Comparison of ENCODE assay signal across 29 mouse cellular contexts in the genomic region with DNA sequence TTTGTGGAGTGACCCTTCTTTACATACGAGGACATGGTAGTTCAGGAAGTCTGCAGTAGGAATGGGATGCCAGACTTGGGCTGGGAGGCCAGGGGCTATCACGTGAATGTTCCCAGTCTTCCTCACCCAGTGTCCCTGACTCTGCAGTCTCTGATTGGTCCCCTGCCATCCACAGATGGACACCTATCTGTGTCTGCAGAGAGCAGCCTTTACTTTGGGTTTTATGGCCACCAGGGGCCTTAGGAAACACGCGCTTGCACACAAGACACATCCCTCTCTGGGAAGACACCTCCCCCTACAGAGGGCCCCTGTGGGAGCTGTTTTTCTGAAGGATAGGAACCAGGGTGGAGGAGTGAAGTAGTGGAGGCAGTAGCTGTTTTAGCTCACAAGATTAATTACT. TPM values are rescaled to one million over a fixed set of nuclear protein-coding genes. Genes with fewer than 3 reads are reported as not detected.
DNase-seq lines count a peak whose midpoint lies in the region; ATAC-seq and TF ChIP-seq lines count a peak whose summit lies in the region.
"Had no signal": no experiment of that assay in that cellular context is flagged by ENCODE, and none has a peak within 500 bp of the region (broad histone marks: within the 10 kb centered on the region; RNA-seq: fewer than 3 reads in every experiment).

No protein-coding gene starts in this region.

- no peak overlapping the region for H3K4me3 ChIP-seq in hindbrain, postnatal 0 days (ENCODE audit: low read length)
- H3K4me3 ChIP-seq in hindbrain, embryonic 10.5 days = no peak overlapping the region
- no peak overlapping the region for H3K4me3 ChIP-seq in limb, embryonic 13.5 days
- H3K4me3 ChIP-seq in limb, embryonic 10.5 days = no peak overlapping the region
- H3K4me3 ChIP-seq: embryonic facial prominence, embryonic 12.5 days; embryonic facial prominence, embryonic 15.5 days; gastrocnemius, adult 2 months; heart, embryonic 10.5 days had no signal

- no peaks in the 10 kb centered on the region for H3K4me1 ChIP-seq in hindbrain, postnatal 0 days (ENCODE audit: insufficient read depth, low read length)
- peaks cover 8% of the 10 kb centered on the region for H3K4me1 ChIP-seq in hindbrain, embryonic 10.5 days (replicated peaks)
- peaks cover 10% of the 10 kb centered on the region; the same call in 1 of the 2 replicates for H3K4me1 ChIP-seq in limb, embryonic 13.5 days
- peaks cover 8% of the 10 kb centered on the region; the same call in 1 of the 2 replicates for H3K4me1 ChIP-seq in limb, embryonic 10.5 days

- H3K4me2 ChIP-seq in hindbrain, postnatal 0 days (ENCODE audit: low read depth, low read length) = no peak overlapping the region
- no peak overlapping the region for H3K4me2 ChIP-seq in limb, embryonic 13.5 days (replicated peaks)
- H3K4me2 ChIP-seq: embryonic facial prominence, embryonic 12.5 days; embryonic facial prominence, embryonic 15.5 days; hindbrain, embryonic 14.5 days had no signal

- H3K36me3 ChIP-seq in hindbrain, postnatal 0 days (ENCODE audit: insufficient read depth, low read length) = no peaks in the 10 kb centered on the region
- H3K36me3 ChIP-seq in hindbrain, embryonic 10.5 days = peaks cover 16% of the 10 kb centered on the region
- peaks cover 18% of the 10 kb centered on the region for H3K36me3 ChIP-seq in limb, embryonic 13.5 days
- H3K36me3 ChIP-seq in limb, embryonic 10.5 days = peaks cover 15% of the 10 kb centered on the region

- ATAC-seq in hindbrain, postnatal 0 days = no peak
- 0 out of 2 replicates have a peak, but pooled peaks have one; percentile 19 for ATAC-seq in limb, embryonic 13.5 days (ENCODE audit: low FRiP score, low read depth)
- ATAC-seq: activated CD4-positive, CD25-positive, alpha-beta regulatory T cell, adult 4 months; forebrain, embryonic 14.5 days; forebrain, postnatal 0 days had no signal

- H3K9me3 ChIP-seq in hindbrain, postnatal 0 days (ENCODE audit: low read length) = no peaks in the 10 kb centered on the region
- no peaks in the 10 kb centered on the region for H3K9me3 ChIP-seq in hindbrain, embryonic 10.5 days
- no peaks in the 10 kb centered on the region for H3K9me3 ChIP-seq in limb, embryonic 13.5 days
- H3K9me3 ChIP-seq in limb, embryonic 10.5 days (replicated peaks) = no peaks in the 10 kb centered on the region
- H3K9me3 ChIP-seq: embryonic facial prominence, embryonic 12.5 days; embryonic facial prominence, embryonic 15.5 days; heart, embryonic 10.5 days had no signal

- H3K9ac ChIP-seq in hindbrain, postnatal 0 days (replicated peaks; ENCODE audit: low read length) = no peak overlapping the region
- no peak overlapping the region for H3K9ac ChIP-seq in limb, embryonic 13.5 days
- H3K9ac ChIP-seq: embryonic facial prominence, embryonic 12.5 days; embryonic facial prominence, embryonic 15.5 days; forebrain, postnatal 0 days; hindbrain, embryonic 14.5 days had no signal

- DNase-seq in adrenal gland, adult 2 months = peak; percentile 8
- DNase-seq in adrenal gland, adult 18-20 months (ENCODE audit: low spot score in 2 of 2) = no peak
- DNase-seq in hindbrain, postnatal 0 days (ENCODE audit: low spot score) = no peak
- DNase-seq in hindbrain, embryonic 10.5 days (ENCODE audit: low spot score) = no peak
- DNase-seq in kidney, adult 9 months = peak; percentile 8
- DNase-seq in kidney, adult 11 months = no peak
- no peak for DNase-seq in limb, embryonic 10.5 days (ENCODE audit: low spot score)
- DNase-seq: adrenal gland, postnatal 14 days; cerebellum, adult 11 months; cerebellum, adult 2 months; cerebellum, adult 9-11 months; cerebellum, postnatal 25 days; forebrain, postnatal 0 days; gastrocnemius, adult 2 months; gastrocnemius, postnatal 14 days; heart, postnatal 36 days had no signal

- WGBS in hindbrain, postnatal 0 days = 65% methylated on average over 4 of the region's 4 CpGs
- 76% methylated on average over 4 of the region's 4 CpGs for WGBS in hindbrain, embryonic 10.5 days
- WGBS in limb, embryonic 13.5 days = 44% methylated on average over 4 of the region's 4 CpGs
- WGBS in limb, embryonic 10.5 days = 62% methylated on average over 4 of the region's 4 CpGs

- TF ChIP-seq CTCF in hindbrain, postnatal 0 days (IDR thresholded peaks at IDR 0.05; ENCODE audit: low read depth) = 0 out of 2 replicates have a peak, but pooled peaks have one; percentile 14

- H3K27me3 ChIP-seq in hindbrain, postnatal 0 days (ENCODE audit: insufficient read depth, low read length) = no peaks in the 10 kb centered on the region
- no peaks in the 10 kb centered on the region for H3K27me3 ChIP-seq in hindbrain, embryonic 10.5 days (ENCODE audit: insufficient read depth, poor library complexity, severe bottlenecking)
- H3K27me3 ChIP-seq in limb, embryonic 13.5 days = no peaks in the 10 kb centered on the region
- H3K27me3 ChIP-seq in limb, embryonic 10.5 days (ENCODE audit: low read depth, poor library complexity, severe bottlenecking) = no peaks in the 10 kb centered on the region
- H3K27me3 ChIP-seq: embryonic facial prominence, embryonic 12.5 days; embryonic facial prominence, embryonic 15.5 days had no signal

- no peak overlapping the region for H3K27ac ChIP-seq in hindbrain, postnatal 0 days
- H3K27ac ChIP-seq in hindbrain, embryonic 10.5 days = no peak overlapping the region
- H3K27ac ChIP-seq in limb, embryonic 13.5 days = no peak overlapping the region
- H3K27ac ChIP-seq in limb, embryonic 10.5 days = no peak overlapping the region
- H3K27ac ChIP-seq: embryonic facial prominence, embryonic 12.5 days; embryonic facial prominence, embryonic 15.5 days; gastrocnemius, adult 2 months; hindbrain, embryonic 14.5 days had no signal

RNA-seq across cellular contexts. Expression of gene Cyp17a1, which starts 11.5 kb away (rescaled TPM):
- 1 to 10 TPM; 1.7 to 3.0 TPM for total RNA-seq in adrenal gland, adult 2 months (2021)
- polyA plus RNA-seq in adrenal gland, adult 2 months (2012; rRNA removed) = 0.18 and 0.19 TPM in 2 replicates
- 1 to 10 TPM; 2.1 to 4.8 TPM for total RNA-seq in adrenal gland, adult 18-20 months (2021)
- total RNA-seq in hindbrain, postnatal 0 days (2014; rRNA removed) = not detected in 2 replicates
- polyA plus RNA-seq in hindbrain, postnatal 0 days (2015; fragmentation: Nextera tagmentation; extraction: Ambion mirVana) = not detected in 2 replicates
- polyA plus RNA-seq in hindbrain, embryonic 10.5 days (2016; fragmentation: Nextera tagmentation; extraction: Ambion mirVana) = not detected in 2 replicates
- 0.05 TPM in 1 of 2 replicates, not detected in the other for polyA plus RNA-seq in limb, embryonic 13.5 days (2015; fragmentation: Nextera tagmentation; extraction: Ambion mirVana)
- polyA plus RNA-seq in limb, embryonic 10.5 days (2016; fragmentation: Nextera tagmentation; extraction: Ambion mirVana) = not detected in 2 replicates
- total RNA-seq: common myeloid progenitor, adult 5-6 weeks; ES-E14; forebrain, postnatal 0 days; gastrocnemius, adult 2 months; gastrocnemius, postnatal 14 days; gastrocnemius, postnatal 4 days; heart, adult 18-20 months; heart, postnatal 36 days had no signal
- polyA plus RNA-seq: activated CD4-positive, CD25-positive, alpha-beta regulatory T cell, adult 4 months; forebrain, embryonic 11.5 days; forebrain, embryonic 14.5 days; forebrain, postnatal 0 days; frontal cortex, adult 2 months; hindbrain, embryonic 14.5 days had no signal

RNA-seq across cellular contexts. Expression of gene Borcs7, which starts 28.2 kb away (rescaled TPM):
- total RNA-seq in adrenal gland, adult 2 months (2021) = 10 to 100 TPM; 13.5 to 14.5 TPM
- 2.3 and 2.9 TPM in 2 replicates for polyA plus RNA-seq in adrenal gland, adult 2 months (2012; rRNA removed)
- 10 to 100 TPM; 11.4 to 13.4 TPM for total RNA-seq in adrenal gland, adult 18-20 months (2021)
- total RNA-seq in hindbrain, postnatal 0 days (2014; rRNA removed) = 9.3 and 11.2 TPM in 2 replicates
- 37.1 and 38.9 TPM in 2 replicates for polyA plus RNA-seq in hindbrain, postnatal 0 days (2015; fragmentation: Nextera tagmentation; extraction: Ambion mirVana)
- 14.4 and 15.7 TPM in 2 replicates for polyA plus RNA-seq in hindbrain, embryonic 10.5 days (2016; fragmentation: Nextera tagmentation; extraction: Ambion mirVana)
- 15.7 and 18.1 TPM in 2 replicates for polyA plus RNA-seq in limb, embryonic 13.5 days (2015; fragmentation: Nextera tagmentation; extraction: Ambion mirVana)
- polyA plus RNA-seq in limb, embryonic 10.5 days (2016; fragmentation: Nextera tagmentation; extraction: Ambion mirVana) = 11.0 and 12.7 TPM in 2 replicates

RNA-seq across cellular contexts. Expression of gene As3mt, which starts 45.7 kb away (rescaled TPM):
- total RNA-seq in adrenal gland, adult 2 months (2021) = 10 to 100 TPM; 89.0 to 94.8 TPM
- polyA plus RNA-seq in adrenal gland, adult 2 months (2012; rRNA removed) = 11.3 and 14.3 TPM in 2 replicates
- total RNA-seq in adrenal gland, adult 18-20 months (2021) = 10 to 100 TPM; 90.0 to 92.7 TPM
- 16.0 and 19.0 TPM in 2 replicates for total RNA-seq in hindbrain, postnatal 0 days (2014; rRNA removed)
- 32.9 and 34.9 TPM in 2 replicates for polyA plus RNA-seq in hindbrain, postnatal 0 days (2015; fragmentation: Nextera tagmentation; extraction: Ambion mirVana)
- 27.3 and 30.3 TPM in 2 replicates for polyA plus RNA-seq in hindbrain, embryonic 10.5 days (2016; fragmentation: Nextera tagmentation; extraction: Ambion mirVana)
- polyA plus RNA-seq in limb, embryonic 13.5 days (2015; fragmentation: Nextera tagmentation; extraction: Ambion mirVana) = 38.3 and 38.5 TPM in 2 replicates
- 29.7 and 31.4 TPM in 2 replicates for polyA plus RNA-seq in limb, embryonic 10.5 days (2016; fragmentation: Nextera tagmentation; extraction: Ambion mirVana)

Comparison
In these comparisons a context has a peak if more than half of its experiments do, and no peak if none do; other contexts are left out.
1. DNase-seq: peak in adrenal gland, adult 2 months (single experiment) and kidney, adult 9 months (single experiment); none in adrenal gland, adult 18-20 months (0 of 2), hindbrain, postnatal 0 days (single experiment), hindbrain, embryonic 10.5 days (single experiment), kidney, adult 11 months (single experiment) and limb, embryonic 10.5 days (single experiment).